Mouse (Mus musculus): ENCODE data around the gene Prkn. TPM values are rescaled to one million over a fixed set of nuclear protein-coding genes. Genes with fewer than 3 reads are reported as not detected.

Gene Prkn
- polyA plus RNA-seq, 1 experiment from 2014 or later, result 2.5 TPM

DNA sequence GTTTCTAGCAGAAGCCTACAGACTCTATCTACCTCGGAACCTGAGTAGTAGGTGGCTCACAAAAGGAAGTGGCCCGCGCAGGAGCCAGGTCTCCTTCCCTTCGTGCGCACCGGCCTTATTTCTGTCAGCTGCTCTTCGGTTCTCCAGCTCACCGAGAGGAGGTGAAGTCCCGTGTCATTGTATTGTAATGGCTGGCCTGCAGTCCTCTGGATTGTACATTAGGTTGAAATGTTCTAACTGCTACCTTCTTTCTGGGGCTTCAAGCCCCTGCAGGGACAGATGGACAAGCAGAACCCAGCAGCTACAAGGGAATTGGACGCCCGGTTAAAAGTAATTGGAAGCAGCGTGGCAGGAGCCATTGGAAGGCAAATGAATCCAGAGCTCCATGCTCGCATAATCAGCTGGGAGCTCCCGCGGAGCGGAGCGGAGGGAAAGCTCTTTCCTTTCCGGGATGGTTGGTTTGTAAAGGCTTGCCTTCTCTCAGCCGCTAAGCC lies 1072.7 kb downstream of the Prkn start:
- DNase-seq (ENCODE audit: low read depth, low spot score) (no peak), ATAC-seq (no peak)
- in situ Hi-C loops (cut with MboI; ENCODE audit: low pct_unique_long_range_greater_than_20kb), result no loop called here
- TF ChIP-seq CTCF (IDR thresholded peaks at IDR 0.05), result no peak
- ChIA-PET CTCF (no interaction called here), POLR2A (no interaction called here)
- H3K27me3 ChIP-seq, result no peaks in the 10 kb centered on the region

DNA sequence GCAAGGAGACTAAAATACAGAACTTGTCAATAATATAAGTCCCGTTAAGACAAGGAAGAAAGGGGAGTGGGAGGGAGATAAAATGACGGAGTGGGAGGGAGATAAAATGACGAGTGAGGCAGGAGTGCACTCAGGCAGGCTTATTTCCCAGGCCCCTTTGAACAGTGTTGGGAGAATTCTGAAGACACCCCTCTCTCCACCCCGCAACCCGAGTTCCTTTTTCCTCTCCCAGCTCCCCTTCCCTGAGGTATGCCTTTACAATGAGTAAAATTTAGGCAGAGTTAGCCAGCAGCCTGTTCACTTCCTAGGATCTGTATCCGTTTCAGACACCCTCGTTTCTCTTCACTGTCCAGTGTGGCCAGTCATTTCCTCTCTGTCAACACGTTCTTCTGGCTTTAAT lies 1073.4 kb downstream of the Prkn start:
- no peaks in the 10 kb centered on the region for H3K27me3 ChIP-seq
- ATAC-seq (no peak), DNase-seq (ENCODE audit: low read depth, low spot score) (no peak)
- POLR2A ChIA-PET, result no interaction called here
- CTCF ChIA-PET, result no interaction called here
- TF ChIP-seq CTCF (IDR thresholded peaks at IDR 0.05), result no peak
- in situ Hi-C loops (cut with MboI; ENCODE audit: low pct_unique_long_range_greater_than_20kb), result no loop called here

DNA sequence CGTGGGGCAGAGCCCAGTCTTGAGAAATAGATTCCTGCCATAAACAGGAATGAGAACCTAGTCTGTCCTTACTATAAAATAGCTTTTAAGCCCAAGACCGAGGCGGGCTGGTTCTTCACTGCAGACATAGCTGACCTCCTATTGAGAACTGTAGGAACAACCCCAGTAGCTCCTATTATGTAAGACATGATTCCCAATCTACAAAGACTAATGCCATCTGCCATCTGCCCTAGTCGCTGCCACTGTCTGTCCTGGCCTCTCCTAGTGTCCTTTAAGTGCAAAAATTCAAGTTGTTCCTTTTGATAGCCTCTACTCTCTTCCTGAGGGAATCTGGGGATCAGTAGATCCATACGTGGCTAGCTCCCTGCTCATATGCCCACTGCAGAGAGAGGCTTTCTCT lies 1074.3 kb downstream of the Prkn start:
- TF ChIP-seq CTCF (IDR thresholded peaks at IDR 0.05), result no peak
- ChIA-PET CTCF (no interaction called here), POLR2A (no interaction called here)
- DNase-seq (ENCODE audit: low read depth, low spot score), result no peak
- in situ Hi-C loops (cut with MboI; ENCODE audit: low pct_unique_long_range_greater_than_20kb), result no loop called here
- no peaks in the 10 kb centered on the region for H3K27me3 ChIP-seq
- ATAC-seq, result no peak

DNA sequence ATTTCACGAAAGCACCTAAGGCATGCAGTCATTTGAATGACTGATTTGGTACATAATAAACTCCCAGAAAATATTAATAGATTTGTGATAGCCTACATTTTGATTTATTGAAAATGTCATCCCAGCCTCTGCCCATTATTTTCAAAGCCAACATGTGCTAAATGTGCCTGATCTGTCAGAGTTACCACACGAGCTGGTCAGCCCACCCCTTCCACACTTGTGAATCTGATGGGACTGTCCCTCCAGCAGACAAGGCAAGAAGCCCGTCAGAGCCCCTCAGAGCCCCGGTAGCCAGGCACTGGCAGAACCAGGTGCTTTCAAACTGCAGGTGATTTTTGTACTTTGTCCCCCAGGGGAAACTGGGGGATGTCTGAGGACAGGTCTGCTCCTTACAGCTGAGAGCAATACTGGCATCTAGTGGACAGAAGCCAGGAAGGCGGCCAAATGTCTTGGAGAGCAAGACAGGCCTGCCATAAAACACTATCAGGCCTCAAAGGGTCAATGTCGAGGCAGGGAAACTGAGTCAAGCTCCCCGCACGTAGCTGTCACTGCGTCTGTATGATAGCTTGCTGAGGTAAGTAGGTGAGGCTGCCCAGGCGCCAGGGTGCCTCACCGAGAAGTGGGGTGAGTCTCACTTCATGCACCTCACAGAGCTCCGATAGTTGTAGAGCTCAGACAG lies 1078.1 kb downstream of the Prkn start:
- peak; percentile 72 for TF ChIP-seq CTCF (IDR thresholded peaks at IDR 0.05)
- in situ Hi-C loops (cut with MboI; ENCODE audit: low pct_unique_long_range_greater_than_20kb), result no loop called here
- DNase-seq (ENCODE audit: low read depth, low spot score) (no peak), ATAC-seq (peak; percentile 54)
- POLR2A ChIA-PET, result no interaction called here
- H3K27me3 ChIP-seq, result no peaks in the 10 kb centered on the region
- CTCF ChIA-PET, result interaction anchor here (1.1 to 1.6 kb wide), 2 partner anchors 10 to 377 kb away, joined by 3 to 5 read pairs; no protein-coding TSS in a partner anchor

DNA sequence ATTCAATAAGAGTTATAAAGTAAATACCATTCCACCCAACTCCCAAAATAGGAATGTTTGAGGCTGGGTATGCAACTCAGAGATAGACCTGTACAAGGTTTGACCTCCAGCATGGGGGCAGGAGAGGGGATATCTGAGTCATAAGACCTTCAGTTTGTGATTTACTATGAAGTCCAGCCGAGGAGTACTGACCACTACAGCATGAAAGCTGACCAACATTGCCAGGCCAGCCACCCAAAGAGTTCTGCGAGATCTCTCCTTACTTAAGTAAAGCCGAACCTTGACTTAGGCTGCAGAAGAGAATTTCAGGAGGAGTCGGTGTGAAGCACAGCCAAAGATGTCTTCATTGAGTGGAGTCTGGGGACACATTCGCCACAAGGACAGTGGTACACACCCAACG lies 1079.4 kb downstream of the Prkn start:
- no peaks in the 10 kb centered on the region for H3K27me3 ChIP-seq
- TF ChIP-seq CTCF (IDR thresholded peaks at IDR 0.05), result no peak
- DNase-seq (ENCODE audit: low read depth, low spot score) (no peak), ATAC-seq (no peak)
- in situ Hi-C loops (cut with MboI; ENCODE audit: low pct_unique_long_range_greater_than_20kb), result no loop called here
- POLR2A ChIA-PET, result no interaction called here
- CTCF ChIA-PET, result interaction anchor here (1.1 kb wide), 1 partner anchor 378 kb away, joined by 3 read pairs; no protein-coding TSS in a partner anchor

DNA sequence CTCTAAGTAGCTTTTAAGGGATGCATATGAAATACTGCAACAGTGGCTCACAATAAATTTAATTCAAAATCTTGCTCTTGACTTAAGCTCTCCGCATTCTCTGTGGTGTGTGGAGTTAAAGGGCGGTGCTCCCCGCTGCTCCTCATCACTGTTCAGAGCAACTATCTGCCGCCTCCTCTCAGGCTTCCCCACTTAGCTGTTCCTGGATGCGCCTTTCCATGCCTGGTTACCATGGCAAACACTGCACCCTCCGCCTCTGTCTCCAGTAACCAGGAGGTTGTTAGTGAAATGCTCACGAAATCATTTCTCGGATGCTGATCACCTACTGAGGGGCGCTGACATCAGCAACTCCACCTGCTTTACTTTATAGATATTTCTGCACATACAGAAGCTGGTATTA lies 1080.8 kb downstream of the Prkn start:
- ChIA-PET CTCF (no interaction called here), POLR2A (no interaction called here)
- in situ Hi-C loops (cut with MboI; ENCODE audit: low pct_unique_long_range_greater_than_20kb), result no loop called here
- DNase-seq (ENCODE audit: low read depth, low spot score) (no peak), ATAC-seq (no peak)
- no peak for TF ChIP-seq CTCF (IDR thresholded peaks at IDR 0.05)
- H3K27me3 ChIP-seq, result no peaks in the 10 kb centered on the region

DNA sequence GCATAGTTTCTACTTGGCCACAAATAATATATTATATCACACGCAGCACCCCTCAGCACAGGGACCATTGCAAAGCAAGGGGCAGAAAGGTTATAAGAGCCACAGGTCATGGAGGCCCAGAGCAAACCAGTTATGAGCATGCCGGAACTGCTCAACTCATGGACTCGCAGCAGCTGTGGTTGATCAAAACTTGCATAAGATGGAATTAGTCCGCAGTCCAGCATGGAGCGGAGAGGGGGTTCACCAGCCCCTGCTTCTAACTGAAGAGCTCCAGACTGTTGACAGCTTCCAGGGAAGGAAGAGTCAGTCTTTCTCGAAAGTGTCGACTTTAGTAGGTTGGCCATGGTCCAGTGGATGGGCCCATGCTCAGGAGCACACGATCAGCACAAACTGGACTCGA lies 1083.8 kb downstream of the Prkn start:
- no peaks in the 10 kb centered on the region for H3K27me3 ChIP-seq
- in situ Hi-C loops (cut with MboI; ENCODE audit: low pct_unique_long_range_greater_than_20kb), result no loop called here
- ChIA-PET POLR2A (interaction anchor here (1.2 kb wide), 1 partner anchor 23 kb away, joined by 3 read pairs; no protein-coding TSS in a partner anchor), CTCF (interaction anchor here (1.3 kb wide), 1 partner anchor 15 kb away, joined by 3 read pairs; no protein-coding TSS in a partner anchor)
- no peak for TF ChIP-seq CTCF (IDR thresholded peaks at IDR 0.05)
- no peak for DNase-seq (ENCODE audit: low read depth, low spot score)
- no peak for ATAC-seq

DNA sequence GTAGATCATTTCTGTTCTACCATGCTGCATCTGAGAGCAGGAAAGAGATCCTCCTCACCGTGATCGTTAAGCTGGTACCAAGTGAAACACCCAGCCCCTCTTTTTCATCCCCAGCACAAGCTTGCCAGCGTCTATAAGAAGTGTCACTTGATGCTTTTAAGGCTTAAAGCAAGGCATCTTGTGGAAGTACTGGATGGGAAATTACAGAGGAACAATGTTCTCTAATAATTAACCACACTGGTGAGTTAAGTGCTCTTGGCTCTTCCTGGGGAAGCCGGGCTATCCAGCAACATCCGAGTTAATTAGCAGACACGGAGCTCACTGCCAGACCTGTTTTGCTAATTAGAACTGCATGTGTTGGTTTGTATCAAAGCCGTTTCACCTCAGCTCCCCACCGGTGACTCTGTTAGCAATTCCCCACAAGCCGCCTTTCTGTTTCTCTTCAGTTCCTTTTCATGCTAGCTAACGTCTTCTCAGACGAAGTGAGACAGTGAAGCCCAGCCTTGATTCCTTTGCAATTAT lies 1086.7 kb downstream of the Prkn start:
- no peaks in the 10 kb centered on the region for H3K27me3 ChIP-seq
- ChIA-PET CTCF (interaction anchor here (1.2 to 1.4 kb wide), 2 partner anchors 25 to 46 kb away, joined by 3 to 4 read pairs; no protein-coding TSS in a partner anchor), POLR2A (no interaction called here)
- ATAC-seq (peak; percentile 75), DNase-seq (ENCODE audit: low read depth, low spot score) (peak; percentile 24)
- in situ Hi-C loops (cut with MboI; ENCODE audit: low pct_unique_long_range_greater_than_20kb), result no loop called here
- TF ChIP-seq CTCF (IDR thresholded peaks at IDR 0.05), result no peak

DNA sequence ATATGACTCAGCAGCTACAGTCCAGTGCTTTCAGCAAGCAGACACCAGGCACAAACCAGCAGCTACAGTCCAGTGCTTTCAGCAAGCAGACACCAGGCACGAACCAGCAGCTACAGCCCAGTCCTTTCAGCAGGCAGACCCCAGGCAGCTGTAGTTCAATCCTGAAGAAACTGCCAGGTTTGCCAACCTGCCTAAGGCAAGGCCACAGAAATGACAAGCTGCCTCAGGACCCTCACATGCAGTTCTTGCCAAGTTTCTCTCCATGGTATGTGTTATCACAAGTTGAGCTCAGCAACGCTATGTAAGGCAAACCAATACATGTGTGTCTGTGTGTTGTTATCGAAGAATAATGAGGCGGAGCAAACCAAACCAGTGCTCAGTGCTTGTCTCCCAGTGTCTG lies 1091.5 kb downstream of the Prkn start:
- no peak for DNase-seq (ENCODE audit: low read depth, low spot score)
- in situ Hi-C loops (cut with MboI; ENCODE audit: low pct_unique_long_range_greater_than_20kb), result no loop called here
- no peak for ATAC-seq
- ChIA-PET CTCF (no interaction called here), POLR2A (no interaction called here)
- H3K27me3 ChIP-seq, result no peaks in the 10 kb centered on the region
- no peak for TF ChIP-seq CTCF (IDR thresholded peaks at IDR 0.05)

DNA sequence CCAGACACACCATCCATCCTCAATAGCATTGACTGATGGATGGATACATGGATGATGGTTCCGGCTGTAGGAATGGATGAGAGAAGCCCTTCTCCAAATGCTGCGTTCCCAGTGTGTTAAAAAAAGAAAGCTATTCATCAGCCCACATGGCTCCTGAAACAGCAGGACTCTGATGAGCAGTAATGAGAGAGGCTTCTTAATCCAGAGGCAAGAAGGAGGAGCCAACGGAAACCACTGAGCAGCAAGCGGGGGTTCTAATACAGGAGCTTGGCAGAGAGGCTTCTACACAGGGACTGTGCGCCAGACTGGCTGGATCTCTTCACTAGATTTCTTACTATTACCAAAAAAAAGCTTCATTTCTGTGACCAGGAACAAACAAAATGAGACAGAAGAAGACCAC lies 1093.6 kb downstream of the Prkn start:
- peaks cover 2% of the 10 kb centered on the region for H3K27me3 ChIP-seq
- ATAC-seq, result no peak
- TF ChIP-seq CTCF (IDR thresholded peaks at IDR 0.05), result no peak
- in situ Hi-C loops (cut with MboI; ENCODE audit: low pct_unique_long_range_greater_than_20kb), result no loop called here
- no peak for DNase-seq (ENCODE audit: low read depth, low spot score)
- ChIA-PET POLR2A (no interaction called here), CTCF (interaction anchor here (1.6 kb wide), 1 partner anchor 14 kb away, joined by 5 read pairs; no protein-coding TSS in a partner anchor)

DNA sequence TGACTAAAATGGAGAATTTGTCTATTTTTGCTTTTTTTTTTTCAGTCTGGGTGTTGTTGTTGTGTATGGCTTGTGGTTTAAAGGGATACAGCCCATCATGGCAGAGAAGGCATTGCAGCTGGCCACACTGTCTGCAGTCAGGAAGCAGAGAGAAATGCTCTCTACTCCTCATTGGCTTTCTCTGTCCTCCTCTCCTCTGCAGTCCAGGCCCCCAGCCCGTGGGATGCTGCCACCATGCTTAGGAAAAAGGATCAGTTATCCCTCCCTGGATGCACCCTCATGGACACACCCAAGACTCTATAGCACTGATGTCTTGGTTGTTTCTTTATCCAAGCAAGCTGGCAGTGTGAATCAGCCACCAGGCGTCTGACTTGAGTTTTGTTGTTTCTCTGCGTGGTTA lies 1107.3 kb downstream of the Prkn start:
- ChIA-PET POLR2A (no interaction called here), CTCF (interaction anchor here (1.6 kb wide), 2 partner anchors 14 to 22 kb away, joined by 5 read pairs; no protein-coding TSS in a partner anchor)
- no peaks in the 10 kb centered on the region for H3K27me3 ChIP-seq
- DNase-seq (ENCODE audit: low read depth, low spot score) (no peak), ATAC-seq (no peak)
- TF ChIP-seq CTCF (IDR thresholded peaks at IDR 0.05), result no peak
- in situ Hi-C loops (cut with MboI; ENCODE audit: low pct_unique_long_range_greater_than_20kb), result no loop called here

All from Patski (cell line).